Mouse (Mus musculus): ENCODE results near the gene Fkbp8. TPM values are rescaled to one million over a fixed set of nuclear protein-coding genes. Genes with fewer than 3 reads are reported as not detected.
A peak's percentile ranks its signal among the peaks of the same experiment; 100 is the strongest.
"Not testable (repeated sequence)": the region's sequence is repeated elsewhere in the genome, so short reads cannot be mapped to it uniquely, and the experiment has no call there.

Fkbp8 gene
- total RNA-seq, 4 experiments from 2014 or later = 135 to 145 (median 137) TPM

DNA sequence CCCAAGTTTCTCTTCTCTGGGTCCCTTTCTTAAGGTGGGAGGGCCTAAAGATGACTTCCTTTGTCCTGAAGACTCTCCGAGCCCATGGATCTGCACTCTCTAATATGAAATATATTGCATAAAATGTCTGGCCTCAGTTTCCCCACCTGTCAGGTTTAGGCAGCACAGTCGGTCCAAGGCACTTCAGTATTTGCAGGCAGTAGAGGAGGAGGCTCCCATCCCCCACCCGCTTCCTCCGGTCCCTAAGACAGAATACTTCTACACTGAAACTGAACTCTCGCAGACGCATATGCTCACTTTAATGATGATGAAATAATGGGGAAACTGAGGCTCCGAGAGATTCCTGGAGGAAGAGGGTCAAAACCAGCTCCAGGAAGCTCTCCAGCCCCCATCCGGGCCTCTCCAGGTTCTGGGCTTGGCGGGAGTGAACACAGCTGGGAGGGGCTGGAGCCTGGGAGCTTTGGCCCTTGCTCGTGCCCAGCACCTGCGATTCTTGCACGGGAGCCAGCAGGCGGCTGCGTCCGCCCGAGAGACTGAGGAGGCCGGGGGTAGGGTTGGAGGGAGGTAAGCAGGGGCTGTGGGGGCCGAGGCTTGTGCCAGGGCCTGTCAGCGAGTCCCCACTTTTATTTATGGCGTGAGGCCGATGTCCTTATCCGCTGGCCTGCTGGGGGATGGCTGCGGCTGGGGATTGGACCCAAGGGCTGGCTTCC lies 25.5 kb upstream of the Fkbp8 start:
- no peak for DNase-seq (ENCODE audit: low spot score)

DNA sequence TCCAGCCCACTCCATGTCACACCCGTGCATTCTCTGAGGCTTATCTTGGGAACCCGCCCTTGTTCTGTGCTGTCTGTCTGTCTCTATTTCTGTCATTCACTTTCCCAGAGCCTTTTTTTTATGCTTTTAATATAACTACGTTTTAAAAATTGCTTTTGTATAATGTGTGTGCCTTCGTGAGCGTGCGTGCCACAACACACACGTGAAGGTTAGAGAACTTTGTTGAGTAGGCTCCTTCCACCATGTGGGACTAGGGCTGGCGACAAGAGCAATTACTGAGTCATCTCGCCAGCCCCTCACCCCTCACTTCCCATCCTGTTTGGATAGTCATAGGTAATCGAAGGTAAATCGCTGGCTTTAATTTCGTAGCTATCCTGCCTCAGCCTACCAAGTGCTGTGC lies 25.0 kb upstream of the Fkbp8 start:
- no peak for DNase-seq (ENCODE audit: low spot score)

GRCm38 (mm10) chr8:70503062-70503750 lies 24.3 kb upstream of the Fkbp8 start:
- peak; percentile 63 for DNase-seq (ENCODE audit: low spot score)

DNA sequence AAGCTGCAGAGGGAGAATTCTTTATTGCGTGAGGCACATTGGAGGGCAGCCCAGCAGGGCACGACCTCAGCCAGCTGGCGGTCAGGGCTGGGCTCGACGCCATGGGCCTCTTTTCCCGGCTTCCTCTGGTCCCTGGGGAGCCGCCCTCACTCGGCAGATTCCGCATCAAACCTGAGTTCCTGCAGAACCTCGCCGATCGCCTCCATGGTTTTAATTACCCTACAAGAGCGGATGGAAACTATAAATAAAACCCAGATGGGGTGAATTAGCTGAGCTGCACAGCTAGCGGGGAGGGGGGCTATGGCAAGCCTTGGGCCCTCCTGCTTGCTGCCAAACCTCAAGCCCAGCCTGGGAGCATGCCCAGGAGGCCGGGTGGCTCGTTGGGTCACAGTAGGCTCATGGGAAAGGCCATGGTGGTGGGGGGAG lies 23.2 kb upstream of the Fkbp8 start:
- peak; percentile 58 for DNase-seq (ENCODE audit: low spot score)

- DNase-seq (ENCODE audit: low spot score) = peak; percentile 83
These were observed 22.7 kb upstream of the Fkbp8 start for GRCm38 (mm10) chr8:70504851-70505250.

DNA sequence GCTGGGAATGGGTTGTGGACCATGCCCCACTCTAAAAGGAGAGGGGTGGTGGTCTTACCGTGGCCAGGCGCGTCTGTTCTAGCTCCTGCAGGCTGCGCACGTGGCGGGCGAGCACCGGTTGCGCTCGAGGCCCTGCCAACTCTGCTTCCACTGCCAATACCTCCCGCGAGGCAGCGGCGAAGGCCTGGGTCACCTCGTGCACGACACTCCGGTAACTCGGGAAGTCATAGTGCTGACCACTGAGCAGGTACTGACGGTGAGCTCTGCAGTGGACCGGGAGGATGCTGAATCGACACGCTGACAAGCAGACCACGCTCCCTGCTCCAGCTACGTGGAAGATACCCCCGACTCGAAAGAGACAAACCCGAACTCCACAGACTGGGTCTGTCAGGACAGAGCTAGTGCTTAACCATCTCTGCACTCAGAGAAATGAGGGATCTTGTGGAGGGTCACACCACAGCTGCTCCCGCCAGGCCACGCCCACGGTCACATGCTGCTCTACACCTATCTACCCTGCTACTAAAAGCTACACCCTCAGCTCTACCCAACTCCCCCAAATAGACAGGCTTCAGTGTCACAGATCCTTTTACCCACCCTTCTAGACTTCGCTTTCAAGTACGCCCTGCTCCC lies 21.7 kb upstream of the Fkbp8 start:
- no peak for DNase-seq (ENCODE audit: low spot score)

GRCm38 (mm10) chr8:70506328-70507026 lies 21.0 kb upstream of the Fkbp8 start, which contains the start of gene Rex1bd:
Gene Rex1bd (minus strand): TSS chr8:70506752.
- DNase-seq (ENCODE audit: low spot score) = peak; percentile 88

GRCm38 (mm10) chr8:70507027-70507393 lies 20.5 kb upstream of the Fkbp8 start:
- DNase-seq (ENCODE audit: low spot score) = no peak

DNA sequence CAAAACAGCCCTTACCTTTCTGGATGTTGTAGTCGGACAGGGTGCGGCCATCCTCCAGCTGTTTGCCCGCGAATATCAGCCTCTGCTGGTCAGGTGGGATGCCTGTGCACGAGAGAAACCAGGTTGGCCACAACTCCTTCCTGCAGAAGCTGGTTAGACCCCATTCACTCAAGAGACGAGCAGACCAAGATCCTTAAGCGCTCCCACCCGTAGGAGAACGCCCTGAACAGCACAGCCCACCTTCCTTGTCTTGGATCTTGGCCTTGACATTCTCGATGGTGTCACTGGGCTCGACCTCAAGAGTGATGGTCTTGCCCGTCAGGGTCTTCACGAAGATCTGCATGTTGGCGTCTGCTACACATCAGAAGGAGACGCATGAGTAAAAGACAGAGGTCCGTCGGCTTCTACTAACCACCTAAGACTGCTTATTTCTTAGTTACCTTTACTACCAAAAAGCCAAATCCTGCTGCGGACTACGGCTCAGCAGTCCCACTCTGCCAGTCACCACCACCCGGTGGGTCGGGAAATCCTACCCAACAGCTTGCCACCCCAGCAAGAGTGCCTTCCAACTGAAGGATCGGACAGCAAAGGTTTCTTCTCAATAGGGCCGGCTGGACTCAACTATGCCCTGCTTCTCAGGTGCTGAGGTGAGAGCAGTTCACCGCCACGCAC lies 18.1 kb upstream of the Fkbp8 start:
- DNase-seq (ENCODE audit: low spot score) = no peak

- DNase-seq (ENCODE audit: low spot score) = peak; percentile 96
These were observed 17.2 kb upstream of the Fkbp8 start, which contains the start of gene Uba52 for GRCm38 (mm10) chr8:70510228-70510915. Gene Uba52 (minus strand): TSS chr8:70510801.

GRCm38 (mm10) chr8:70511174-70511573 lies 16.4 kb upstream of the Fkbp8 start:
- DNase-seq (ENCODE audit: low spot score) = not testable (repeated sequence)

- DNase-seq (ENCODE audit: low spot score) = no peak
These were observed 15.8 kb upstream of the Fkbp8 start for GRCm38 (mm10) chr8:70511770-70512169.

DNA sequence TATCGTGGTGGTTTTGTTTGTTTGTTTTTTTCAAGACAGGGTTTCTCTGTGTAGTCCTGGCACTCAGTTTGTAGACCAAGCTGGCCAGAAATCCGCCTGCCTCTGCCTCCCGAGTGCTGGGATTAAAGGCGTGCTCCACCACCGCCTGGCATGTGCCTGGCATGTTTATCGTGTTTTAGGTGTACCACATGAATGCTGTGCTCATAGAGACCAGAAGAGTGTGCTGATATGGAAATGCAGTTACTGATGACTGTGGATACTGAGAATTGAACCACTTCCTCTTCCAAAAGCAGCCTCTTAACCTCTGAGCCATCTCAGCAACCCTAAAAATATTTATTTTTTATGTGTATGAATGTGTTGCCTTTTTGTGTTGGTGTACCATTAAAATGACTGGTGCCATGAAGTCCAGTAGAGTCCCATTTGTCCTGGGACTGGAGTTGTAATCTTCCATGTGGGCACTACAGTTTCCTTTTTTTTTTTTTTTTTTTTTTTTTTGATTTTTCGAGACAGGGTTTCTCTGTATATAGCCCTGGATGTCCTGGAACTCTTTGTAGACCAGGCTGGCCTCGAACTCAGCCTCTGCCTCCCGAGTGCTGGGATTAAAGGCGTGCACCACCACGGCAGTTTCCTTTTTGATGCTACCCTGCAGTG lies 15.1 kb upstream of the Fkbp8 start:
- DNase-seq (ENCODE audit: low spot score) = no peak

GRCm38 (mm10) chr8:70513441-70513840 lies 14.1 kb upstream of the Fkbp8 start:
- DNase-seq (ENCODE audit: low spot score) = no peak

DNA sequence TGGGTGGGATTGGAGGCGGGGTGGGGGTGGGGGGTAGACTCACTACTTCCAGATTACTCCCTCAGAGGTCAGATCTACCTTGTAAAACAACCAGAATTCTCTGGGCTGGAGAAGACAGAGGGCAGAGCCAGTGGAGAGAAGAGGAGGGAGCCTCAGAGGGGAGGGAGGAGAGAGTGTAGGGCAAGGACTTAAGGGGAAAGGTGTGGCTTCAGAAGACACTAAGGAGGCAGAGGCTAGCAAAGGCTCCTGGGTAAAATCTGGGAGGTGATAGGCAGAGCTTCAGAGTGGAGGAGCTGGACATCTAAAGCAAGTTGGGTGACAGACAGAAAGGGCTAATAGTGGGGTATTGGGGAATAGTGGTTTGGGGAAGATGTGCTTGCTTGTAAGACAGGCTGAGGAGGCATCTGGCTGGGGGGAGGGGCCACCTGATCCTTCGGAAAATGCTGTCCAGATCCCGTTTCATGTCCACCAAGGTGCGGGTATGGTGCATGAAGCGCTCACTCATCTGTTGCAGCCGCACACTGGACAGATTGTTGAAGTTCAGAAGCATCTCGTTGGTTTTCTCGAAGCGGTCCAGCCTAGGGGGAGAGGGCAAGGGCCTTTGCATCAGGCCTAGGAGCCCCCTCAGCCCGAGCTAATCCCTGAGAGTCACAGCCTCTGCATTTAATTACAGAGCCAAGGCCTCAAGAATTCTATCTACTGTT lies 9.4 kb upstream of the Fkbp8 start:
- no peak for DNase-seq (ENCODE audit: low spot score)

DNA sequence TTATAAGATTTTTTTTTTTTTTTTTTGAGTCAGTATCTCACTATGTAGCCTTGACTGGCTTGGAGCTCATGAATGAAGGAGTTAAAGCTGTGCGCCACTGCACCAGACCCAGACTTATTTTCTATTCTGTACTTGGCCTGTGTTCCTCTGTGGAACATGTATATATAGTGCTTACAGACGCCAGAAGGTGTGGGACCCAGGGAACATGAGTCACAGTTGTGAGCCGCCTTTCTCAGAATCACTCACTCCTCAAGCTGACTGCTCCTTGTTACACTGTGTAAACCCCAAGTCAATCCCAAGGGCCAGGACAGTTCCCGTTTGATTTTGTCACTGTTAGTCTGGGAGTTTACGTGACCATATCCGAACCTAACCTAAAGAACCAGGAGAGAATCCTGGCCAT lies 8.5 kb upstream of the Fkbp8 start:
- no peak for DNase-seq (ENCODE audit: low spot score)

DNA sequence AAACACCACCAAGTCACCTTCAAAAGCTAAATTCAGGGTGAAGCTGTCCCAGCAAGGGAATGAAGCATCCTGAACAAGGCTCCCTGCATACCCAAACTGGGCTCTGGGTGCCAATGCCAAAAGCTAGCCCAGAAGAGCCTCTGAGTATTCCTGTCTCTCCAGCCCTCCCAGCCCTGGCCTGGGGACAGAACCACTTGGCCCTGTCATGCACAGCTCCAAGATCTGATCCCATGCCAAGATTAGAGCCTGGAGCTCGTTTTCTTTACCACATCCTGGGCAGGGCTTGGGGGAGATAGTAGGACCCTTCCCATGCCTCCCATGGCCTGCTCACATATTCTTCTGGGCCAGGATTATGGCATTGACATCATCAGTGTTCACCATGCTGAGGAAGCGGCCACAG lies 7.9 kb upstream of the Fkbp8 start:
- no peak for DNase-seq (ENCODE audit: low spot score)

GRCm38 (mm10) chr8:70522592-70523403 lies 4.7 kb upstream of the Fkbp8 start:
- peak; percentile 96 for DNase-seq (ENCODE audit: low spot score)

GRCm38 (mm10) chr8:70527111-70527511 lies 413 bp upstream of the Fkbp8 start:
- DNase-seq (ENCODE audit: low spot score) = no peak
